Mouse (Mus musculus) gastrocnemius, adult 18-20 months (tissue): ENCODE measurements around the gene Dpf2. TPM values are rescaled to one million over a fixed set of nuclear protein-coding genes. Genes with fewer than 3 reads are reported as not detected.
A peak's percentile ranks its signal among the peaks of the same experiment; 100 is the strongest.
"Not testable (repeated sequence)": the region's sequence is repeated elsewhere in the genome, so short reads cannot be mapped to it uniquely, and the experiment has no call there.

Source experiments
- DNase-seq: peaks from one replicate; pipeline ENCODE4 v3.0.0; 2021; ENCODE audit warnings: low spot score
- total RNA-seq, 2 experiments: library from RNA; stranded (reverse); gene quantifications; 2 replicates each; pipeline ENCODE4 v1.2.3; 2021

Dpf2 gene
- total RNA-seq, 2 experiments from 2014 or later, result 76.3 to 85.1 TPM

DNA sequence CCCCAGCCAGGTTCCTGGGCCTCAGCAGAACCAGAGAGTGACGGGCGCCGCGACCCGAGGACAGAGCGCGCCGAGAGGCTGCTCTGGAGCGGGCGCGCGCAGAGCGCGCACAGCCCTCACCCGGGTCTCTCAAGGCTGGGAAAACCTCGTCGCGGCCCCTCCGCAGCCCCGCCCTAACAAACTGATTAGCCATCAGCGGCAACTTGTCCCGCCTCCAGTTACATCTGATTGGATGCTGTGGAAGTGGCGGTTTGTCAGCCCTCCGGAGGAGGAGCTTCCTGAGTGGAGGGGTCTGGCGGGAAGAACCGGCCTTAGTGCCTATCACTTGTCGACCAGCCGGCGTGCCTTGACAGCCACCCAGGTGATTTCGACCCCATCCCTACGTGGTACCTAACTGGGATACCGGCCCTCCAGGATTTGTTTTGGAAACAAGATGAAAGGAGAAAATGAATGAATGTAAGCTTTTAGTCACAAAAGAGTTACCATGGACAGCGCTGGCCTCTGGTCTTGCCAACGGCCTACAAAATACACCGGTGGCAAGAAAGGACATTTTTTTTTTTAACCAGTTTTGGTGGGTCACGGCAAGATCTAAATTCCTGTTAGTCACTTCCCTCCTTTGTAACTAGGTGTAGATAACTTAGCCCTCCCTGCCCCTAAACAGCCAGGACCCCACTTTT lies 18.7 kb downstream of the Dpf2 start, which contains the start of gene Tigd3:
Gene Tigd3 (minus strand): TSS at position 148 of the 677 bp plus-strand sequence.
- DNase-seq, result peak; percentile 94

- DNase-seq, result no peak
Measured at GRCm38 (mm10) chr19:5893282-5894001, 19.4 kb downstream of the Dpf2 start.

DNA sequence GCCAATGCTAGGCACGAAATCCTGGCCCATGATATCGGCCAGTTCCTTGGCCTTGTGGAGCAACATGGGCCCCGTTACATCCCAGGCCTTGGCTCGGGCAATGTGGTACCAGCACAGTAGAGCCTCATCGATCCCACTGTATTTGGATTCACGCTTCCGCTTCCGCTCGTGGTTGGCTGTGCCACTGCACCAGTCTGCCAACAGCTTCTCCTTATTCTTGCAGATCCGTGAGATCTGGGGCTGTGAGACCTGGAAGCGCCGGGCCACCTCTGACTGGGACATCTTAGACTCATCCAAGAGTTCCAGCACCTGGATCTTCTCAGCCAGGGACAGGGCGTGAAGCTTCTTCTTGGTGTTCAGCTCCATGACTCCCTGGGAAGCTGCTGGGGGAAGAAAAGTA lies 20.1 kb downstream of the Dpf2 start:
- DNase-seq, result no peak

GRCm38 (mm10) chr19:5892262-5892661 lies 20.5 kb downstream of the Dpf2 start:
- no peak for DNase-seq

DNA sequence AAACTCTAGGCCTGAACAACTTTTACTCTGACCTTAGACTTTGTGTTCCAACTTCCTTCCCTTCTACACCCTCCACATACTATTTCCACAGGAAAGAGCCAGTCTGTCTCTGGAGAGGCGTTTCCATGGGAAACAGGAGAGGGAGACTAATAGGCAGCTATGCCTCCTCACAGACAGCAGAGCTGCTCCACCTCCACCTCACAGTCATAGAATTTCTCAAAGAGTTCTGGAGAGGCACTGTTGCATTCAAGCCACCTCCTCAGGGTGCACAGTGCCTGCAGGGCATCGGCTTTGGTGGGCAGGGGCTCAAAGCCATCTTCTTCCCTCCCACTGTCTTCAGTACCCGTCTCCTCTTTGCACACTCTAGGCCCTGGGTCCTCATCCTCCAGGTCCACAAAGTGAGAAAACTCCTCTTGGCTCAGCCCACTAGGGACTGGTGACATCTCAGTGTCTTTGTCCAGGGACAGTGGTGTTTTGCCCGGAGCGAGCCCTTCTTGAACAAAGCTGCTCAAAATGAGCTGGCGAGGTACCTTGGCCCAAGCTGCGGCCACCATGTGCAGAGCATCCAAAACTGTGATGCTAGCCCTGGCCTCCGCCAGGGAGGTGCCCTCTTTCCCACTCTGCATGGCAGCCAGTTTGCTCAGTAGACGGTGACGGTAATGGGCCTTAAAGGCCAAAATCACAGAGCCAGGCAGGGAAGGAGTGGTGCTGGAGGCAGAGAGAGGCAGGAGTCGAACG lies 21.1 kb downstream of the Dpf2 start:
- DNase-seq, result no peak

DNA sequence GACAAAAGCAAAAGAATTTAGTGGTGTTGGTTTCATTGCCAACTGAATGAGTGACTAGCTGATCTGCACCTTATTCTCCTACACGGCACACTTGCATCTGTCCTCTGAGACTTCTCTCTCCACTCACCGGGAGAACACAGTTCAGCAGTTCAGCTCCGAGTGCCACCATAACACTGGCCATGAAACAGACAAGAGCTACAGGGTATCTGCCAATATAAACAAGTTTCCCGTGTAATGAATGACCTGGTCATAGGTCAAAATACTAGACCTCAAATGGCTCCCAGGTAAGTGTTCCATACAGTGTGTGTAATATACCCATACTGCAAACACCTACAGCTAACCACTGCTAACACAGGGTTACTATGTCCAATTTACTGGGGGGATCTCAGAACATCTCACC lies 23.6 kb downstream of the Dpf2 start:
- no peak for DNase-seq

DNA sequence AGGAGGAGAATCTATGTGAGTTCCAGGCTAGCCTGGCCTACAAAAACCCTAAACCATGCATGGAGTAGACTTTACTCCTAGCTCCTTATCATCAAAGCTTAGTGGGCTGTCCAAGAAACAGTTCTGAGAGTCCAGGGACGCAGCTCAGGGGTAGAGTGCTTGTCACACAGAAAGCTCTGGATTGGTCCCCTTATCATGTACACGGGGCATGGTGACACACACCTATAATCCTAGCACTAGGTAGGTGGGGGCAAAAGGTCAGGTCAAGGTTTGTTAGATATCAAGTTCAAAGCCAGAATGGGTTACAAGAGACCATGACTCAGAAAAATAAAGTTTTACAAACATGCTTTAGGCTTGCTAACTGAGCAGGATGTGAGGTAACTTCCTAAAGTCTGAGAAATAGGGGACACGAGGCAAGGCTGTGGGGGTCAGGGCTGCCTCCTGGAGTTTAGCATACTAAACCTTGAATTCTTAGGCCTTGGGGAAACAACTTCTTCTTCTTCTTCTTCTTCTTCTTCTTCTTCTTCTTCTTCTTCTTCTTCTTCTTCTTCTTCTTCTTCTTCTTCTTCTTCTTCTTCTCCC lies 25.5 kb downstream of the Dpf2 start:
- DNase-seq, result no peak

DNA sequence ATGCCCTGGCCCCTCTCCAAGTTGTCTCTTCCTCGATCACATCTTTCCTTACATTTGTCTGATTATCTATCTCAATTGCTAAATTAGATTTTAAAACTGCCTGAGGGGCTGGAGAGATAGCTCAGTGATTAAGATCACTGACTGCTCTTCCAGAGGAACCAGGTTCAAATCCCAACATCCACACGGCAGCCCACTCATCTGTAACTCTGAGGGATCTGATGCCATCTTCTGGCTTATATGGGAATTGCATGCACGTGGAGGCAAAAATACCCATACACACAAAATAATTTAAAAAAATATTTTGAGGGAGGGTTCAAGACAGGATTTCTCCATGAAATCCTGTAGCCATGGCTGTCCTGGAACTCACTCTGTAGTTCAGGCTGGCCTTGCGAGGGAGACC lies 27.0 kb downstream of the Dpf2 start:
- no peak for DNase-seq

DNA sequence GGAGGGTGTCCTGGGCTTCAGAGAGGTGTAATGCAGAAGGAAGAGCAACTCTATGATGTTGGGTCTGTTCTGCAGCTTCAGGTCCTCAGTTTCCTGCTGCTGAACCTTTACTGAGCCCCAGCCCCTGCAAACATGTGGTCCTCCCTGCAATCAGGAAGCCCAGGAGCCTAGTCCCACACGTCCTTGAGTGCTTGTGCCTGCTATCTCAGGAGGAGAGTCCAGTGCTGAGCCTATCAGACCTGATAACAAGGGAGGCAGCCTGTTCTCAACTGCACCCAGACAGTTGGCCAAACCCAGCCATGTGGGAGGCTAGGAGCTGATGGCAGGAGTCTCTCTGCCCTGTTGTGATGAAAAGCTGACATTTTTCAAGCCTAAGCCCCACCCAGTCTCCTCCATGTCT lies 28.9 kb downstream of the Dpf2 start:
- no peak for DNase-seq

GRCm38 (mm10) chr19:5882079-5882478 lies 30.7 kb downstream of the Dpf2 start:
- DNase-seq, result not testable (repeated sequence)

DNA sequence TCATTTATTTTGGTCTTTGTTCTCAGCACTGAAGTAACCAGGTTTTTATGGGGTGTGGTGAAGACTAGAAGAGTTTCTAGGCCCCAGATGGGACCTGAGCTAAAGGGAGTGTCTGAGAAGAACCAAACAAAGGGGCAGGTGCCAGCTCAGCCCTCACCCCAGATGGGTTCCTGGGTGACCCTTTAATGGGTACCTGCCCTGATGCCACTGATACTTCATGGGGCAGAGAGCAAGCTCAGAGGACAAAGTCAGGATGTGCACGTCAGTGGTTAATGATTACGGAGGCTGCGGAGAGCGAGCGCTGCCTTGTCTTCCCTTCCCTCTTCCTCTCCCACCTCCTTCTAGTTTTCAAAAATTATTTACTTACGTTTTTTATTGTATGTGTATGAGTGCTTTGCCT lies 31.7 kb downstream of the Dpf2 start:
- no peak for DNase-seq

GRCm38 (mm10) chr19:5879735-5880134 lies 33.1 kb downstream of the Dpf2 start:
- no peak for DNase-seq

DNA sequence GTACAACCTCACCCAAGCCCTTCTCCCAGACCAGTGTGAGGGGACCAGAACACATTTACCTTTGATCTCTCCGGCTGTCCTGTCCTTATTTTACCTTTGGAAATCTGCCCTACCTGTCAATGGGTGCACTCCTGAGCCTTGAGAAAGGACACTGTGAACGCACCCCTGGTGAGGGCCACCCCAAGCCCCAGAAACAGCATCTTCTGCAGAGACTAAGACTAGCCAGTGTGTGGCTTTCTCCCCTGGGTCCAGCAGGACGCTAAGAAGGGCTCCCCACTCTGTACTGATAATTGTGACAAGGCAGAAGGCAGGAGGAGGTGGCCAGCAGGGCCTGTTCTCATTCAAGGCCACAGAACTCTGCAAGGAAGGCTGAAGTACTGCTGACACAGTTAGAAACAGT lies 33.9 kb downstream of the Dpf2 start:
- DNase-seq, result no peak

DNA sequence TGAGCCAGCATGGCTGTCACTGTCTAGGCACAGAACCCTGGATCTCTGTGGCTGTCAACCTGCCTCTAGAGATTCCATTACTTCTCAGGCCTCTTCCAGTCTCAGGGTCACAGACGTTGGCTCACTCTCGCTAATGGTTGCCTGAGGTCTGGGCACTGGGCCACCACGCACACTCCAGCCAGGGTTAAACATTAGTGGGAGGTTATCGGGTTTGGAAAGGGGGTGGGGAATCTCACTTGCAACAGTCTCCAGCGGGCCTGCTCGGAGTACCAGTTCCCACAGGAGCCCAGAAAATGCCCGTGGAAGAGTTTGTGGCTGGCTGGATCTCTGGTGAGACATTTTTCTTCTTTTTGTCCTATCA lies 34.5 kb downstream of the Dpf2 start:
- DNase-seq, result peak; percentile 21

GRCm38 (mm10) chr19:5877618-5878361 lies 35.0 kb downstream of the Dpf2 start, which contains the start of gene Slc25a45:
Gene Slc25a45 (plus strand): TSS chr19:5877808.
- DNase-seq, result peak; percentile 73

DNA sequence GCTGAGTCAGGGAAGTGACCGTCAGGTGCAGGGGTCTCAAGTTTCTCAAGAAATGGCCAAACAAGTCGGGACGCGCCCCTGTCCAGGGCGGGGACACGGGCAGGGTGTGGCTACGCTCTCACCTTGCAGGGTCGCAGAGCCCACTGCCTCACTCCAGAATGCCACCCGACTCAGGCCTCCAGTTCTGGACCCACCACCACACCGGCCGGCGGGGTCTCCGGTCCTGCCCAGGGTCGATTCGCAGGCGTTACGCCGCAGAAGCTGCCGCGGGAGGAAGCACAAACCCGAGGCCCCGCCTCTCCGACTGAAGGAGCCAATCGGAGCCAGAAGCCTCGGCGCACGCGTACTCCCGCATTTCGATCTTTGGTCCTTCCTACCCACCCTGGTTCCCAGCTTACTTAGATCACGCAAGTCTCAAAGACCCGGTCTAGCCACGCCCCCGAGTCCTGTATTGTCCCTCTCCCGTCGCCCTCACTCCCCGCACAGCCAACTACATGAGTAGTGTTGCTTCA lies 37.8 kb downstream of the Dpf2 start, which contains the start of gene Frmd8:
Gene Frmd8 (minus strand): TSS at position 306 of the 512 bp plus-strand sequence.
- peak; percentile 94 for DNase-seq

DNA sequence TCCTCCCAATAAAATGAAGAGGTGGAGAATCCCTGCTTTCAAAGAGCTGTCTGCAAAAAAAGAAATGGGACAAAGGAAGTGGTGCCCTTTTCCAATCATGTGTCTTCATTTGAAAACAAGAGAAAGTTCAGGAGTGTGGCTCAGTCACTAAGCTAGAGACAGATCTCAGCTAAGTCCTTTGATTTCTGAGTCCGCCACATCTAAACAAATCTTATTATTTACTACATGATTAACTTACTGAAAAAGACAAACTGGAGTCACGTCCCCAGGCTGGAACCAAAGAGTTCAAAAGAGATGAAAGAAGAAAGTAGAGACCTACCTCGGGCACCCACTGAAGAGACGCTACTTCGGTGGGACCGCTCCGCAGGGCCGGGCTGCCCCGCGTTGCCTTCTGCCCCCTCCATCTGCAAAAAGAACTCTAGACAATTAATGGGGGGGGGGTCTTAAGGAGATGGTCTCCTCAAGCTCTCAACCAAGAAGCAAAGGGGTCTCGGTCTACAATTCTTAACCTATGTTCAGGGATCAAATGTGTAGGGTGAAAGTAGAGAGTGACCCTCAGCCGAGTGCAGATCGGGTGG lies 38.3 kb downstream of the Dpf2 start:
- DNase-seq, result no peak

GRCm38 (mm10) chr19:5872931-5873556 lies 39.8 kb downstream of the Dpf2 start:
- DNase-seq, result no peak

GRCm38 (mm10) chr19:5872528-5872927 lies 40.3 kb downstream of the Dpf2 start:
- DNase-seq, result no peak

DNA sequence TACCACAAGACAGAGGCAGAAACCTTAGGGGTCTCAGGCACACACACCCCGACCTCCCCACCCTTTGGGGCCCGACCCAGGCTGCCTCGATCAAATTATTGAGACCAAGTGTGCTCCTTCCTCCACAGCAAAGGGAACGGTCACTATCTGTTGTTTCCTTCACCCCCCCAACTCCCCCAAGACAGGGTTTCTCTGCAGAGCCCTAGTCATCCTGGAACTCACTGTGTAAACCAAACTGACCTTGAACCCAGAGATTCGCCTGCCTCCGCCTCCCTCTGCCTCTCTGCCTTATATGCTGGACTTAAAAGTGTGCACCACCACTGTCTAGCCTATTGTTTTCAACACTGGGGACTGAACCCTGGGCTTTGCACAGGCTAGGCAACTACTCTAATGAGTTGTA lies 41.1 kb downstream of the Dpf2 start:
- no peak for DNase-seq
